In genomic region chr12:49579451-49580190, GRCm38 (mm10) we compare ENCODE assay signal across 26 mouse cellular contexts.
DNase-seq lines count a peak whose midpoint lies in the region; ATAC-seq and TF ChIP-seq lines count a peak whose summit lies in the region.
"Had no signal": no experiment of that assay in that cellular context is flagged by ENCODE, and none has a peak within 500 bp of the region (broad histone marks: within the 10 kb centered on the region; RNA-seq: fewer than 3 reads in every experiment).

No protein-coding gene starts in this region.

- TF ChIP-seq CTCF in brain, embryonic 14.5 days (IDR thresholded peaks at IDR 0.05; ENCODE audit: borderline replicate concordance, extremely low read depth, insufficient read depth, insufficient read length) = no peak

- H3K4me2 ChIP-seq in forebrain, embryonic 13.5 days = no peak overlapping the region
- H3K4me2 ChIP-seq in midbrain, embryonic 11.5 days = no peak overlapping the region
- H3K4me2 ChIP-seq in midbrain, embryonic 14.5 days (ENCODE audit: low read length) = no peak overlapping the region
- H3K4me2 ChIP-seq: heart, embryonic 13.5 days; lung, embryonic 14.5 days; neural tube, embryonic 15.5 days; stomach, embryonic 15.5 days had no signal

- ATAC-seq in forebrain, embryonic 13.5 days = peak; percentile 43; the same call in 1 of the 2 replicates
- ATAC-seq in midbrain, embryonic 11.5 days (ENCODE audit: low FRiP score) = peak; percentile 86
- no peak; the same call in 1 of the 2 replicates for ATAC-seq in midbrain, embryonic 14.5 days (ENCODE audit: low FRiP score, low TSS enrichment)
- ATAC-seq: CD4-positive, CD25-positive, alpha-beta regulatory T cell, adult 4 months; inflammation-experienced regulatory T-cells, adult 6 months had no signal

- peaks cover 6% of the 10 kb centered on the region for H3K4me1 ChIP-seq in forebrain, embryonic 13.5 days
- H3K4me1 ChIP-seq in forebrain, embryonic 10.5 days = peaks cover 9% of the 10 kb centered on the region
- H3K4me1 ChIP-seq in midbrain, embryonic 11.5 days (ENCODE audit: control insufficient read depth, insufficient read depth, low read length) = peaks cover 6% of the 10 kb centered on the region; the same call in 1 of the 2 replicates
- H3K4me1 ChIP-seq in midbrain, embryonic 14.5 days (ENCODE audit: control insufficient read depth, insufficient read depth, low read length) = no peaks in the 10 kb centered on the region
- H3K4me1 ChIP-seq: heart, embryonic 13.5 days; neural tube, embryonic 15.5 days; stomach, embryonic 15.5 days had no signal

- WGBS in forebrain, embryonic 13.5 days = 17% methylated on average over 1 of the region's 1 CpGs
- WGBS in forebrain, embryonic 10.5 days = 41% methylated on average over 1 of the region's 1 CpGs
- 11% methylated on average over 1 of the region's 1 CpGs for WGBS in midbrain, embryonic 11.5 days
- WGBS in midbrain, embryonic 14.5 days = 3% methylated on average over 1 of the region's 1 CpGs

- H3K4me3 ChIP-seq in forebrain, embryonic 13.5 days = no peak overlapping the region
- no peak overlapping the region for H3K4me3 ChIP-seq in forebrain, embryonic 10.5 days
- no peak overlapping the region for H3K4me3 ChIP-seq in midbrain, embryonic 11.5 days (ENCODE audit: low read depth, low read length)
- H3K4me3 ChIP-seq in midbrain, embryonic 14.5 days (replicated peaks; ENCODE audit: low read depth, low read length) = no peak overlapping the region
- H3K4me3 ChIP-seq: heart, embryonic 13.5 days; neural tube, embryonic 15.5 days; stomach, embryonic 15.5 days had no signal

- no peaks in the 10 kb centered on the region for H3K27me3 ChIP-seq in forebrain, embryonic 13.5 days
- no peaks in the 10 kb centered on the region for H3K27me3 ChIP-seq in forebrain, embryonic 10.5 days (ENCODE audit: poor library complexity, severe bottlenecking)
- H3K27me3 ChIP-seq in midbrain, embryonic 11.5 days (ENCODE audit: control insufficient read depth, insufficient read depth, low read length) = no peaks in the 10 kb centered on the region
- H3K27me3 ChIP-seq in midbrain, embryonic 14.5 days (ENCODE audit: control insufficient read depth, insufficient read depth, low read length) = no peaks in the 10 kb centered on the region
- H3K27me3 ChIP-seq: heart, embryonic 13.5 days; neural tube, embryonic 15.5 days; stomach, embryonic 15.5 days had no signal

- TF ChIP-seq POLR2A in brain, embryonic 14.5 days (IDR thresholded peaks at IDR 0.05; ENCODE audit: borderline replicate concordance, extremely low read depth, insufficient read depth, insufficient read length, poor library complexity, severe bottlenecking) = no peak

- no peaks in the 10 kb centered on the region for H3K9me3 ChIP-seq in forebrain, embryonic 13.5 days (replicated peaks)
- H3K9me3 ChIP-seq in forebrain, embryonic 10.5 days = no peaks in the 10 kb centered on the region
- H3K9me3 ChIP-seq in midbrain, embryonic 11.5 days (ENCODE audit: control insufficient read depth, low read length) = no peaks in the 10 kb centered on the region; the same call in 1 of the 2 replicates
- no peaks in the 10 kb centered on the region for H3K9me3 ChIP-seq in midbrain, embryonic 14.5 days (ENCODE audit: control insufficient read depth, low read length)
- H3K9me3 ChIP-seq: heart, embryonic 13.5 days; neural tube, embryonic 15.5 days; stomach, embryonic 15.5 days had no signal

- H3K9ac ChIP-seq in forebrain, embryonic 13.5 days = no peak overlapping the region
- H3K9ac ChIP-seq in midbrain, embryonic 11.5 days (ENCODE audit: low read length) = no peak overlapping the region
- H3K9ac ChIP-seq in midbrain, embryonic 14.5 days (replicated peaks; ENCODE audit: low read length) = no peak overlapping the region
- H3K9ac ChIP-seq: heart, embryonic 13.5 days; liver, embryonic 14.5 days; lung, embryonic 14.5 days; neural tube, embryonic 15.5 days; stomach, embryonic 15.5 days had no signal

- no peak for DNase-seq in forebrain, embryonic 10.5 days (ENCODE audit: extremely low spot score, low spot score)
- DNase-seq in midbrain, embryonic 11.5 days (ENCODE audit: low spot score, missing footprints) = no peak
- no peak for DNase-seq in midbrain, embryonic 14.5 days
- peak; percentile 63 for DNase-seq in Muller cell, postnatal 12 days (ENCODE audit: inconsistent ontology term)
- peak; percentile 51 for DNase-seq in brain, embryonic 14.5 days (ENCODE audit: low read depth)
- DNase-seq in adrenal gland, postnatal 14 days = no peak
- DNase-seq in cerebellum, postnatal 36 days = no peak
- DNase-seq: adrenal gland, postnatal 10 days; cerebellum, adult 11-12 months; cerebellum, postnatal 10 days; heart, postnatal 10 days; kidney, adult 11 months; kidney, postnatal 14 days; layer of hippocampus, adult 9-11 months; liver; lung, embryonic 14.5 days; lung, postnatal 14 days; retina, postnatal 1 day; right cerebral cortex, postnatal 25 days had no signal

- no peak overlapping the region for H3K27ac ChIP-seq in forebrain, embryonic 13.5 days
- no peak overlapping the region for H3K27ac ChIP-seq in forebrain, embryonic 10.5 days
- H3K27ac ChIP-seq in midbrain, embryonic 11.5 days (ENCODE audit: low read depth, low read length) = no peak overlapping the region
- H3K27ac ChIP-seq in midbrain, embryonic 14.5 days (replicated peaks; ENCODE audit: low read depth, low read length) = no peak overlapping the region
- H3K27ac ChIP-seq: heart, embryonic 13.5 days; liver, embryonic 14.5 days; neural tube, embryonic 15.5 days; stomach, embryonic 15.5 days had no signal

- no peaks in the 10 kb centered on the region for H3K36me3 ChIP-seq in forebrain, embryonic 13.5 days (ENCODE audit: poor library complexity, severe bottlenecking)
- H3K36me3 ChIP-seq in forebrain, embryonic 10.5 days (replicated peaks) = no peaks in the 10 kb centered on the region
- H3K36me3 ChIP-seq in midbrain, embryonic 11.5 days (ENCODE audit: control insufficient read depth, insufficient read depth, low read length) = no peaks in the 10 kb centered on the region
- H3K36me3 ChIP-seq in midbrain, embryonic 14.5 days (ENCODE audit: control insufficient read depth, insufficient read depth, low read length) = no peaks in the 10 kb centered on the region
- H3K36me3 ChIP-seq: heart, embryonic 13.5 days; neural tube, embryonic 15.5 days; stomach, embryonic 15.5 days had no signal

Comparison
In these comparisons a context has a peak if more than half of its experiments do, and no peak if none do; other contexts are left out.
1. DNase-seq: peak in Muller cell, postnatal 12 days (single experiment) and brain, embryonic 14.5 days (single experiment); none in forebrain, embryonic 10.5 days (single experiment), midbrain, embryonic 11.5 days (single experiment), midbrain, embryonic 14.5 days (single experiment), adrenal gland, postnatal 14 days (single experiment) and cerebellum, postnatal 36 days (0 of 2).